8 mouse cellular contexts compared by ENCODE assay signal in the genomic region with DNA sequence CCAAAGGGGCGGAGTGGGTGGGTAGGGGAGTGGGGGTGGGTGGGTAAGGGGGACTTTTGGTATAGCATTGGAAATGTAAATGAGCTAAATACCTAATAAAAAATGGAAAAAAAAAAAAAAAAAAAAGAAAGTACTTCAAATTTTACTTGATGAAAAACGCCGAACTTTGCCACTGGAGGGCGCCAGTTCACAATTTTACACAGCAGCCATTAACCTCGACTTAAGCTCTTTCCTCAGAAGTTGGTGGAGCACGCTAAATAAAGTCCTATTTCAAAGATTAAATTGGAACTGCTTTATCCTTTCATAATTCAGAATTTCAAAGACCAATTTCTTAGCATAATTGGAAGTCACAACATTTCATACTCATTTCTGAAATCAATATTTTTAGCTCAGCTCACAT.
DNase-seq lines count a peak whose midpoint lies in the region; ATAC-seq lines count a peak whose summit lies in the region.
"Not testable (repeated sequence)": the region's sequence is repeated elsewhere in the genome, so short reads cannot be mapped to it uniquely, and the experiment has no call there.

No protein-coding gene starts in this region.

- not testable (repeated sequence) for H3K4me1 ChIP-seq in limb, embryonic 11.5 days (ENCODE audit: control insufficient read depth, insufficient read depth, low read length)

- not testable (repeated sequence) for H3K27me3 ChIP-seq in limb, embryonic 11.5 days (ENCODE audit: control insufficient read depth, insufficient read depth, low read length)

- H3K9me3 ChIP-seq in limb, embryonic 11.5 days (ENCODE audit: control insufficient read depth, low read length) = not testable (repeated sequence)

- WGBS in limb, embryonic 11.5 days = 15% methylated on average over 5 of the region's 6 CpGs

- not testable (repeated sequence) for H3K4me3 ChIP-seq in limb, embryonic 11.5 days (ENCODE audit: low read depth, low read length)

- intact Hi-C loops in heart, postnatal 36 days (cut with DNase I) = loop anchor here (10.0 kb wide), 1 partner anchor 1544 kb away; no protein-coding TSS in a partner anchor

- DNase-seq in ZHBTc4 (ENCODE audit: low read depth, low spot score) = peak; percentile 65
- peak; percentile 76 to 80 for DNase-seq in cerebellum, postnatal 10 days
- peak; percentile 70 for DNase-seq in forelimb bud, embryonic 11.5 days (ENCODE audit: low read depth, low spot score)
- DNase-seq in heart, postnatal 36 days = peak; percentile 12 to 49
- DNase-seq in layer of hippocampus, adult 11-12 months (ENCODE audit: low spot score) = peak; percentile 69
- DNase-seq in limb, embryonic 11.5 days (ENCODE audit: low spot score) = peak; percentile 82
- peak; percentile 44 for DNase-seq in neural tube, embryonic 10.5 days (ENCODE audit: extremely low spot score, low spot score)
- peak; percentile 23 for DNase-seq in thymus, postnatal 4 days

- not testable (repeated sequence) for ATAC-seq in limb, embryonic 11.5 days (ENCODE audit: insufficient number of reproducible peaks, low FRiP score, low TSS enrichment, low read depth)

- not testable (repeated sequence) for H3K36me3 ChIP-seq in limb, embryonic 11.5 days (ENCODE audit: control insufficient read depth, insufficient read depth, low read length)

- H3K4me2 ChIP-seq in limb, embryonic 11.5 days (ENCODE audit: low read depth, severe bottlenecking) = not testable (repeated sequence)

- not testable (repeated sequence) for H3K9ac ChIP-seq in limb, embryonic 11.5 days (ENCODE audit: low read length)

- H3K27ac ChIP-seq in limb, embryonic 11.5 days (replicated peaks; ENCODE audit: low read depth, low read length) = not testable (repeated sequence)

Comparison
In these comparisons a context has a peak if more than half of its experiments do, and no peak if none do; other contexts are left out.
1. DNase-seq: peak in every context shown above with its lines; median percentile 82 in limb, embryonic 11.5 days; 78 in cerebellum, postnatal 10 days; 70 in forelimb bud, embryonic 11.5 days; 69 in layer of hippocampus, adult 11-12 months; 65 in ZHBTc4; 44 in neural tube, embryonic 10.5 days; 30 in heart, postnatal 36 days; 23 in thymus, postnatal 4 days.